Mouse (Mus musculus) testis, postnatal 10 days (tissue): Measurements from ENCODE around the gene Ifnz.
A peak's percentile ranks its signal among the peaks of the same experiment; 100 is the strongest.
"Not testable (repeated sequence)": the region's sequence is repeated elsewhere in the genome, so short reads cannot be mapped to it uniquely, and the experiment has no call there.

Source experiments
- DNase-seq: peaks from one replicate; pipeline ENCODE4 v3.0.0; 2021; ENCODE audit warnings: low spot score

The Ifnz gene

GRCm38 (mm10) chr4:88785409-88785808, 3.5 kb downstream of the Ifnz start, which contains the start of gene Gm13276:
Gene Gm13276, plus strand, starts transcription at chr4:88785709.
- not testable (repeated sequence) for DNase-seq

GRCm38 (mm10) chr4:88788402-88788801, 6.5 kb downstream of the Ifnz start, which contains the start of gene Gm13277:
Gene Gm13277, plus strand, starts transcription at chr4:88788632.
- peak; percentile 54 for DNase-seq

GRCm38 (mm10) chr4:88791250-88791649, 9.3 kb downstream of the Ifnz start, which contains the start of gene Gm13278:
Gene Gm13278, plus strand, starts transcription at chr4:88791550.
- not testable (repeated sequence) for DNase-seq

DNA sequence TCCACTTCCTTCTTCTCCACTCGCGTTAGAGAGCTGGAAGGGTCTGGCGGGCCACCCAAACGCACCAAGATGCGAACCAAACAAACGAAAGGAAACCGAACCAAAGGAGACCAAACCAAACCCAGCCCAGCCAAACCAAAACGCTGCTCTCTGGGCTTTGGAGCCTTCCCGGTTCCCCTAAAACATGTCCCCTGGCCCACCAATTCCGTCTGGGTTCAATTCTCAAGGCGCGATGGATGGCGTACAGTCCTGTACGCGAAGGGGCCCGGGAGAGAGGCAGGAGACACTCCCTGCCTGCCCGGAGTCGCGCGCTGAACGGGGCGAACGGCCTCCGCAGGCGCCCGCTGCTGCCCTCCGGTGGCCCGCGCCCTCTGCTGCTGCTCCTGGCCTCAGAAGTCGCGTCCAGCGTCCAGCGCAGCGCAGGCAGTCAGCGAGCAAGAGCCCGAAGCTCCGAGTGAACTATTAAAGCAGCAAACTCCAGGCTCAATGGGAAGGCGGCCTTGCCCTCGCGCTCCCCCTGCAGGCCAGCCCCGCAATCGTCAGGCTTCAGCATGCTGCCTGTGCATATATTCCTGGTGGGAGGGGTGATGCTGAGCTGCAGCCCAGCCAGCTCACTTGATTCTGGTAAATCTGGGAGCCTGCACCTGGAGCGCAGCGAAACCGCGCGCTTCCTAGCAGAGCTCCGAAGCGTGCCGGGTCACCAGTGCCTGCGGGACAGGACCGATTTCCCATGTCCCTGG, 12.2 kb downstream of the Ifnz start, which contains the start of gene Gm13275:
Gene Gm13275 (plus strand): TSS at position 552 of the 740 bp plus-strand sequence.
- peak; percentile 69 for DNase-seq

GRCm38 (mm10) chr4:88797097-88797496, 15.2 kb downstream of the Ifnz start, which contains the start of gene Gm13279:
Gene Gm13279, plus strand, starts transcription at chr4:88797397.
- DNase-seq, result not testable (repeated sequence)

GRCm38 (mm10) chr4:88799365-88799764, 17.4 kb downstream of the Ifnz start, which contains the start of gene Gm13285:
Gene Gm13285, plus strand, starts transcription at chr4:88799665.
- DNase-seq, result not testable (repeated sequence)

- not testable (repeated sequence) for DNase-seq
Measured at GRCm38 (mm10) chr4:88802954-88803353, 21.0 kb downstream of the Ifnz start, which contains the start of gene Gm13287. Gene Gm13287, plus strand, starts transcription at chr4:88803254.

DNA sequence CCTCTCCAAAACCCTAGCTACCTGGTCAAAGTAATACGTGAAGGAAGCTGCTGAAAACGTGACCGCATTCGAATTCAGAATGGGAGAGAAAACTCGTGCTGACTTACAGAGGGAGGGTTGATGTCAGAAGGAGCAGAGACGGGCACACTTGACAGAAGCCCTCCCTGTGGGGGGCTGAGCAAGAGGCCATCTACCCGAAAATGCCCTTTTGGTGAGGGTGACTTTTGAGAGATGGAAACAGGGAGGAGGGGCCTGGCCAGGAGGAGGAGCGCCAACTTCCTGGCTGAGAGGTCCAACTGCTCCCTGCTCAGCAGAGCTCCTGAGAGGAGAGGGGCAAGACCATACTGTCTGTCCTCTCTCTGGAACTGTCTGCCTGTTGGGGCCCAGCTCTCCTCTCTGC, 23.3 kb downstream of the Ifnz start, which contains the start of gene Gm13288:
Gene Gm13288 (plus strand): TSS at position 301 of the 400 bp plus-strand sequence.
- DNase-seq, result not testable (repeated sequence)

GRCm38 (mm10) chr4:88805761-88806160, 23.8 kb downstream of the Ifnz start:
- not testable (repeated sequence) for DNase-seq

DNA sequence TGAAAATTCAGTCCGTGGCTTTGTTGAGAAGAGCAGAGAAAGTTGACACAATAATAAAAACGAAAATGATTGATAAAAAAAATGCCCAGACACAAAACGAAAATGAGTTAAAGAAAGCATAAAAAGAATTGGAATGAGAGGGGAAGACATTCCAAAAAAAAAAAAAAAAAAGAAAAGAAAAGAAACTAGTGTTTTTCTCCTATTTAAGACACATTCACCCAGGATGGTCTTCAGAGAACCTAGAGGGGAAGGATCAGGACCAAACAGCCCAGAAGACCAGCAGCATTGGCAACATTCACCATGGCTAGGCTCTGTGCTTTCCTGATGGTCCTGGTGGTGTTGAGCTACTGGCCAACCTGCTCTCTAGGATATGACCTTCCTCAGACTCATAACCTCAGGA, 34.0 kb downstream of the Ifnz start, which contains the start of gene Ifna7:
Gene Ifna7 (plus strand): TSS at position 301 of the 400 bp plus-strand sequence.
- no peak for DNase-seq

- no peak for DNase-seq
Measured at GRCm38 (mm10) chr4:88819659-88820058, 37.7 kb downstream of the Ifnz start, which contains the start of gene Ifna11. Gene Ifna11, plus strand, starts transcription at chr4:88819959.

DNA sequence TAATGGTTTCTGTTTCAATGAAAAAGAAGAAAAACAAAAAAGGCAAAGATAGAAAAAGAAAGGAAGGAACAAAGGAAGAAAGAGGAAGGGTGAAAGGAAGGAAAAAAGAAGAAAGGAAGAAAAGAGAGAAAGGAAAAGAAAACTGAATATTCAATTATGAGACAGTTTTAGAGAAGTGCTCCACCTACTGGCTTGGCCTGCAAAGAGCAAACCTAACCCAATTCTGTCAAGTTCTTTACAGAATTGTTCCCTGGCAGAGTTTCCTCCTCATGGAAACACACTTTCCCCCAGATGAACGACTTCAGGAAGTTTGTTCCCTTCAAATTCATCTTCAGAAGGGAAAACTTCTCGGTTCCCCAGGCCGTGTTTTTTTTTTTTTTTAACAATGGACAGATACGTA, 41.1 kb downstream of the Ifnz start:
- DNase-seq, result no peak

GRCm38 (mm10) chr4:88827116-88827515, 45.2 kb downstream of the Ifnz start, which contains the start of gene Ifna6:
Gene Ifna6, plus strand, starts transcription at chr4:88827416.
- DNase-seq, result not testable (repeated sequence)

DNA sequence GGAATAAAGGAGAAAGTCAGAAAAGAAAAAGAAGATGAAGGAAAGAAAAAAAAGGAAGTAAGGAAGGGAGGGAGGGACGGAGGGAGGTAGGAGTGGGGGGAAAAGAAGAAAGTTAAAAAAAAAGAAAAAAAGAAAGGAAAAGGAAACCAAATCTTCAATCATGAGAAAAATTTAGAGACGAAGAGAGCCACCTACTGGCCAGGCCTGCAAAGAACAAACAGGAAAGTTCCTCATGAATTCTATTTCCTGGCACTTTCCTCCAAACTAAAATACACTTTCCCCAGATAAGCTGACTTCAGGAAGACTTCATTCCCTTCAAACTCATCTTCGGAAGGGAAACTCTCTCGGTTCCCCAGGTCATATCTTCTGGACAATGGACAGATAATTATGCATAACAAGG, 48.6 kb downstream of the Ifnz start:
- peak; percentile 42 for DNase-seq
